Mouse (Mus musculus) kidney, embryonic 14.5 days (tissue): ENCODE measurements around the gene Vezf1. TPM values are rescaled to one million over a fixed set of nuclear protein-coding genes. Genes with fewer than 3 reads are reported as not detected.

Experiments used
- polyA plus RNA-seq: library from polyadenylated mRNA; unstranded; fragments of >200 nt; fragmentation: Nextera tagmentation; extraction: Ambion mirVana; gene quantifications from 2 replicates; pipeline ENCODE4 v1.2.1, GENCODE M21; 2014

Gene Vezf1
- polyA plus RNA-seq, 1 experiment from 2014 or later: 50.7 TPM

Other genes starting within 250 kb of the Vezf1 start
- 0.10 TPM in 1 of 2 replicates, not detected in the other for gene Lpo, start 240.0 kb upstream of the Vezf1 start, polyA plus RNA-seq
- 10.0 and 15.6 TPM in 2 replicates for gene Mks1, start 215.1 kb upstream of the Vezf1 start, polyA plus RNA-seq
- gene Epx, start 192.7 kb upstream of the Vezf1 start, polyA plus RNA-seq: 0.07 and 0.08 TPM in 2 replicates
- not detected in 2 replicates for gene Olfr462, start 176.0 kb upstream of the Vezf1 start, polyA plus RNA-seq
- gene Olfr463, start 170.9 kb upstream of the Vezf1 start, polyA plus RNA-seq: not detected in 2 replicates
- not detected in 2 replicates for gene Olfr464, start 147.3 kb upstream of the Vezf1 start, polyA plus RNA-seq
- 18.7 and 23.6 TPM in 2 replicates for gene Dynll2, start 80.7 kb upstream of the Vezf1 start, polyA plus RNA-seq
- gene Srsf1, start 20.9 kb upstream of the Vezf1 start, polyA plus RNA-seq: 273 and 432 TPM in 2 replicates
- gene Cuedc1, start 29.8 kb downstream of the Vezf1 start, polyA plus RNA-seq: 13.2 and 17.0 TPM in 2 replicates
- 62.3 and 63.6 TPM in 2 replicates for gene Mrps23, start 136.1 kb downstream of the Vezf1 start, polyA plus RNA-seq
- 3.0 and 3.1 TPM in 2 replicates for gene Ccdc182, start 225.8 kb downstream of the Vezf1 start, polyA plus RNA-seq